Mouse (Mus musculus): ENCODE measurements around the gene Babam2.

DNA sequence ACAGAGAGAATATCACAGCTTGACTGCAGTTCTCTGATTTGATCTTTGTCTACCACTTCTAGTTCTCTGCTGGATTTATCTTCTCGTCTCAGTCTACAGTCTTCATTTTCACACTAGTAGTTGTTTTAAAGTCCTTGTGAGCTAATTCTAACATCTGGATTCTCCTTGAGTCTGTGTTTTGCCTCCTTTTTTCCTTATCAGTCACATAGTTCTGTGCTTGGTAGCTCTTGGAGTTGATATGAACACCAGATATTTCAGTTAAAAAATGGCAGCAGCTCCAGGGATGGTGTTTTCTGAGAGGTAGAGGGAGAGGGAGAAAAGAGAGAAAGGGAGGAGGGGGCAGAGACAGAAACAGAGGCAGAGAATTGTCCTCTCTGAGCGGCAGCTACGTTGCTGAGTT, 97.9 kb downstream of the Babam2 start:
- TF ChIP-seq CTCF (IDR thresholded peaks at IDR 0.05; ENCODE audit: low read depth) = no peak
- TF ChIP-seq EP300 (IDR thresholded peaks at IDR 0.05; ENCODE audit: low read depth) = no peak

Data from liver, postnatal 0 days (tissue).